Mouse (Mus musculus) lung, adult 2 months (tissue): ENCODE data around the gene Arid2. TPM values are rescaled to one million over a fixed set of nuclear protein-coding genes. Genes with fewer than 3 reads are reported as not detected.
A peak's percentile ranks its signal among the peaks of the same experiment; 100 is the strongest.
"Not testable (repeated sequence)": the region's sequence is repeated elsewhere in the genome, so short reads cannot be mapped to it uniquely, and the experiment has no call there.

Source experiments
- DNase-seq: peaks from one replicate; pipeline ENCODE4 v3.0.0; 2022
- H3K4me1 ChIP-seq: fragments of 200-500 bp; 2 replicates; pipeline ENCODE4 v1.6.1; 2011; ENCODE audit warnings: low read length; ENCODE audit not compliant: control insufficient read depth, insufficient read depth
- H3K4me3 ChIP-seq: fragments of 200-500 bp; replicated peaks from 2 replicates; pipeline ENCODE3; 2011; ENCODE audit warnings: low read depth, mild to moderate bottlenecking, control low read depth, low read length; ENCODE audit errors: extremely low read depth
- CTCF ChIP-seq: fragments of 200-500 bp; IDR thresholded peaks from 2 replicates; pipeline ENCODE4 v1.5.1; 2011; ENCODE audit warnings: mild to moderate bottlenecking, low read length, control low read depth; ENCODE audit not compliant: insufficient read depth
- POLR2A ChIP-seq: fragments of 200-500 bp; IDR thresholded peaks from 2 replicates; pipeline ENCODE4 v1.6.1; 2011; ENCODE audit warnings: low read depth, mild to moderate bottlenecking, control low read depth, low read length, borderline replicate concordance; ENCODE audit errors: extremely low read depth
- WGBS: fragments of 180-500 bp; shearing (Covaris S2); methylation state at CpG from one replicate; pipeline ENCODE4 v1.1.7; 2018; 5-methylcytosine and 5-hydroxymethylcytosine counted together
- polyA plus RNA-seq: library from polyadenylated mRNA; depleted of rRNA; stranded (reverse); fragments of >200 nt; gene quantifications from 2 replicates; pipeline ENCODE4 v1.2.3, GENCODE M21; 2012

Arid2 gene
- polyA plus RNA-seq, 1 experiment, result 17.4 TPM

DNA sequence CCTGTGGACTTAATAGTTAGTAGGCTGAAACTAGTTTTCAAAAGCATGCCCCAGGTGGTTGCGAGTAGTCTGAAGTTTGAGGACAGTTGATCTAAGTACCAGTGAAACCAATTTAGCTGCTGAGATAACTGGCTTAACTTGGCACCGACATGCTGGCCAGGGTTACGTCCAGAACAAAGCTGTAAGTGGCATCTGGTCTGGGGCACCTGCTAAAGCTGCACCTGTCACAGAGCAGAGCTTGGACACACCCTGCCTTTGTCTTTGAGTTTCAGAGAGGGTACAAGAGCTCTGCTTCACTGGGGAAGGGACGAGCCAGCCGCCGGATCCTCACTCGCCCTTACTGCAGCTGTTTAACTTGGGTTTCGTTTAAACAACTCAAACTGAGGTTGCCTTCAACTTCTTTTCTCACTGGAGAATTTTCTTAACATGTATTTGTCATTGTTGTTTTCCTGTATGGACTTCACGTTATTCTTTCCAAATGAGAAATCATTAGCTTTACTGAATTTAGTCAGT lies 9.8 kb downstream of the Arid2 start:
- Histone ChIP-seq H3K4me3 (no peak overlapping the region), H3K4me1 (peaks cover 9% of the 10 kb centered on the region)
- DNase-seq, result no peak

DNA sequence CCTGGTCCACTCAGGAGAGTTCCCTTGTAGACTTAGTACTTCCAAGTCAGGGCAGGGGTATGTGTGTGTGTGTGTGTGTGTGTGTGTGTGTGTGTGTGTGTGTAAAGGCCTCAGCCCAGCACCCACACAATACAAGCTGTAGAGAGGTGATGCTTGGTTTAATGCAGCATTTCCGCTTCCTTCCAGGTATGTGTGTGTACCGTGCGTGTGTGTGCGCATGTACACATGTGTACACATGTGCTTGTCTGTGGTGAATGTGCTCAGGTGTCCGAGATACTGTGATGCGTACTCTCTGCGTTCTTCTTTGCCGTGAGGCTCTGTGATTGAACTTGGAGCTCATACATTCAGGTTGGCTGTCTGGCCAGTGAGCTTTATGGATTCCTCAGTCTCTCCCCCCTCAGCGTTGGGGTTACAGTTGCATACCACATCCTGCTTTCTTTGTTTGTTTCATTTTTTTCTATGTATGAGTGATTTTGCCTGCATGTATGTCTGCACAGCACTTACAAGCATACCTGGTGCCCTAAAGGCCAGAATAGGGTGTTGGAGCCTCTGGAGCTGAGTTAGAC lies 10.4 kb downstream of the Arid2 start:
- no peak overlapping the region for H3K4me3 ChIP-seq
- peaks cover 9% of the 10 kb centered on the region for H3K4me1 ChIP-seq
- no peak for DNase-seq
- TF ChIP-seq POLR2A (no peak), CTCF (no peak)
- WGBS, result 83% methylated on average over 9 of the region's 9 CpGs

More for the DNA sequence above, 9.8 kb downstream of the Arid2 start:
- 53% methylated on average over 9 of the region's 9 CpGs for WGBS
- TF ChIP-seq CTCF, result no peak
- no peak for TF ChIP-seq POLR2A

DNA sequence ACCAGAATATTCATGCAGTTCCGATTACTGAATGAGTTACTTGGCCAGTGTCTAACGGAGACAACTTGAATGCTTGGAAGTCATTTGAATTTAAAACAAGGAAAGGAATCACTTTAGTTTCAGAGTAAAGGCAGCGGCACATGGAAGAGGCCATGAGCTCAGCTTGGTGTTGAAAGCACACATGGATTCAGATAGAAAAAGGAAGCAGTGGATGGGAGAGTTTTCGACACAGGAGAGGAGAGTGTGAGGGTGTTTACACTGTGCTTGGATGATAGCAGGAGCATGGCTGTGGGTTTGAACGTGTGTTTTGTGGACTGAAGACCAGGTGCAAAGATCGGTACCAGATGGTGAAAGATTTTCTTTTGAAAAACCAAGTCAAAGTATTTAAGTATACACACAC lies 22.0 kb downstream of the Arid2 start:
- DNase-seq, result no peak
- peaks cover 3% of the 10 kb centered on the region; the same call in 1 of the 2 replicates for H3K4me1 ChIP-seq
- 60% methylated on average over 6 of the region's 6 CpGs for WGBS
- TF ChIP-seq POLR2A (no peak), CTCF (no peak)
- H3K4me3 ChIP-seq, result no peak overlapping the region

DNA sequence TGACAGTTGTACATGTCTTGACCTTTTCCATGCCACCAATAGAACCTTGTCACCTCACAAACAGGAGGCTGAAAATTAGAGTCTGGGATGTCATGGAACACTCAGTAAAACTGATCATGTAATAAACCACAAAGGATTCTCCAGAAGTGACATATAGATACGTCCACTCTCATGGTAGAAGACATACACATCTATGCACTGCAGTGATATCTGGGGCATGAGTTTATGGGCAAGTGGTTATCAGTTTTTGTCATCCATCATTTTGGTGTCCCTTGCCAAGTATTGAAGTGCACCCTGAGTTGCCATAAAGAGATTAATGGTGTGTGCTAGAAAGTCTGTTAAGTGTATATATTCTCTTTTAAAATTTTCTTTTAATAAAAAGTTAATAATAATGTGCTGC lies 25.6 kb downstream of the Arid2 start:
- 92% methylated on average over 1 of the region's 1 CpGs for WGBS
- Histone ChIP-seq H3K4me1 (0 out of 2 replicates have a peak, but pooled peaks cover 2% of the 10 kb centered on the region), H3K4me3 (no peak overlapping the region)
- no peak for DNase-seq
- TF ChIP-seq POLR2A (no peak), CTCF (no peak)

DNA sequence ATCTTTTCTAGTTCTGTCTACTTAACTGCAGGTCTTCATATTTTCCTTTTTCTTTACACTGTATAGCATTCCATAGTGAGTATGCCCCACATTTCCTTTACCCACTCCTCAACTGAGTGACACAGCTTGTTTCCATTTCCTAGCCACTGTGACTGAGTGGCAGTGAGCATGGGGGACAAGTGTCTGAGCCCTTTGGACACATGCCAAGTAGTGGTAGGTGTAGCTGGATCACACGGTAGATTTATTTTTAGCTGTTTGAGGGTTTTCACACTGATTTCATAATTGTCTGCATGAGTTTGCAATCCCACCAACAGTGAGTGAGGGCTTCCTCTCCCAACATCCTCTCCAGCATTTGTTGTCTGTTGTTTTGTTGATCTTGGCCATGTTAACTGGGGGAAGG lies 28.3 kb downstream of the Arid2 start:
- Histone ChIP-seq H3K4me1 (peaks cover 5% of the 10 kb centered on the region), H3K4me3 (no peak overlapping the region)
- TF ChIP-seq CTCF, result no peak
- no peak for TF ChIP-seq POLR2A
- DNase-seq, result no peak
- WGBS, result 3% methylated on average over 1 of the region's 1 CpGs

DNA sequence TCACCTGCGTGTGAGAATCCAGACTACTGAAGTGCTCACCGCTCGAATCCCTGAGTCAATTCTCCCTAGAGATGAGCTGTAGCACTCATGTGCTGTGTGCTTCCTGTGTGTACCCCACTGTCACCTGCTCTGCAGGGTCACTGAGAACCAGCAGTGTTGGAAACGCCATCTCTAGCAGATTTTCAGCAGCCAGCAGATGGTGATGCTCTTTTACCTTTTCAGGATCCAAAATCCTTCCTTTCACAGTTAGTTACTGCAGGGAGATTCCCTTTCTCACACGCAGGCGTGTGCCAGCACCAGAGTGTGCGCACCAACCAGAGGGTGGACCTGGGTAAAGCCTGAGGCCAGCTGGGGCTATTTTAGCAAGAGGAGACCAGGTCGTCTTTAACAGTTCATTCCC lies 32.0 kb downstream of the Arid2 start:
- Histone ChIP-seq H3K4me1 (peaks cover 5% of the 10 kb centered on the region), H3K4me3 (no peak overlapping the region)
- TF ChIP-seq CTCF (no peak), POLR2A (no peak)
- 75% methylated on average over 8 of the region's 8 CpGs for WGBS
- DNase-seq, result no peak

DNA sequence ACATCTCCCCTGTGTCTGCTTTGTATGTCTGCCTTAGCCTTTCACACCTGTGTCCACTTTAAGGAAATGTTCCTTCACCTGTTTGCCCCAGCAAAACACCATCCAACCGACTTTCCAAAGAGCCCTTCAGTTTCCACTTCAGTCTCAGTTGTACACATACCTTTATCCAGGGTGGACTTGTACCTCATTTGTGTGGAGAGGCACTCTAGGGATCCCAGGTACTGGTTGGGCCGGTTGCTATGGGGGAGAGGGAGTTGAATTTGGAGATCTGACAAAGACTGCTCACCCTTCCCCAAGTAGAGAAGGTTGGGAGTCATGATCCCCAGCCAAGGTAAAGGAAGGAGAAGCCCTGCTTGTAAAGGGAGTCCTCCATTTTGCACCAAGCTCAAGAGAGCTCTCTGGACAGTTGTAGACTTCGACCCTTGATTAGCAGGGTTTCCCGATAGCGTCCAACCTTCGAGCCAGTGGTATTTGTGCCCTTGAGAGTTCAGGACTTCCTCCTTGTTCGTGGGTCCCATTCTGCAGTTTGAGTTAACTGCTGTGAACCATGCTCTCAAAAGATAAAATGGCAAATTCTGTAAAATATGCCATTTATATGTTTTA lies 38.5 kb downstream of the Arid2 start:
- peaks cover 9% of the 10 kb centered on the region for H3K4me1 ChIP-seq
- H3K4me3 ChIP-seq, result no peak overlapping the region
- peak; percentile 63 for DNase-seq
- no peak for TF ChIP-seq CTCF
- TF ChIP-seq POLR2A, result no peak
- WGBS, result 73% methylated on average over 7 of the region's 7 CpGs

DNA sequence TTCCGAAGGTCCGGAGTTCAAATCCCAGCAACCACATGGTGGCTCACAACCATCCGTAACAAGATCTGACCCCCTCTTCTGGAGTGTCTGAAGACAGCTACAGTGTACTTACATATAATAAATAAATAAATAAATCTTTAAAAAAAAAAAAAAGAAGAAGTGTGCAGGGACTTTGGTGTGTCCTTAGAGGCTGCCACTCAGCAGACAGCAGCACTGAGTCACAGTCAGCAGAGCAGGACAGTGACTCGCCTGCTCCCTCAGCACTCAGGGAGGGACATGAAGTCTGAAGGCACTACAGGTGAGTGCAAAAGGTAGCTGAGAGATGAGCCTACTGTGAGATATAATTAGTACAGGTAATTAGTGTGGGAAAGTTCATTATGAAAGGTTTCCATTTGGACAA lies 41.4 kb downstream of the Arid2 start:
- not testable (repeated sequence) for DNase-seq, H3K4me3 ChIP-seq
- WGBS, result 92% methylated on average over 4 of the region's 4 CpGs
- peaks cover 11% of the 10 kb centered on the region for H3K4me1 ChIP-seq

DNA sequence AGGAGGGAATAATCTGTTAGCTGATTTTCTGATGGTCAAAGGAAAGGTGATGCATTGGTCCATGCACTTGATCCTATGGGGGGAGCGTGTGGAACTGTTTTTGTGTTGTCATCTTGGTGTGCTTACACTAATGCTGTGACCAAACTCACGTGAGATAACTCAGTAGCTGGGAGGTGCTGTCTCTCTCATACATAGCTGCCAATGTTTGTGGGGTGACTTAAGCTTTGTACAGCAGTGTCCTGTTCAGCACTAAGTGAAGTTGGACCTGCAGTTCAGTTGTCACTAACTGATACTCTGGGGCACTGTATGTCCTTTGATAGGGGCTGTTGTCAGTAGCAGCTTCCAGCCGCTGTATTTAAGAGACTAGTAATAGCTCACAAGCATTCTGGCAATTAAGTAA lies 43.2 kb downstream of the Arid2 start:
- TF ChIP-seq POLR2A, result no peak
- no peak for TF ChIP-seq CTCF
- peaks cover 9% of the 10 kb centered on the region for H3K4me1 ChIP-seq
- DNase-seq, result no peak
- WGBS, result 48% methylated on average over 3 of the region's 3 CpGs
- H3K4me3 ChIP-seq, result no peak overlapping the region
